Mouse (Mus musculus) gastrocnemius, adult 2 months (tissue): Measurements from ENCODE around the gene Cirbp. TPM values are rescaled to one million over a fixed set of nuclear protein-coding genes. Genes with fewer than 3 reads are reported as not detected.

Experiments used
- DNase-seq: peaks from one replicate; pipeline ENCODE4 v3.0.0; 2022
- H3K27ac ChIP-seq: fragments of 200-600 bp; 2 replicates; pipeline ENCODE4 v1.8.1; 2022; ENCODE audit warnings: mild to moderate bottlenecking
- H3K4me3 ChIP-seq: fragments of 200-600 bp; 2 replicates; pipeline ENCODE4 v1.8.1; 2022; ENCODE audit warnings: mild to moderate bottlenecking, moderate library complexity
- CTCF ChIP-seq: fragments of 200-600 bp; IDR thresholded peaks from 2 replicates; pipeline ENCODE4 v1.8.1; 2022; ENCODE audit warnings: antibody characterized with exemption, mild to moderate bottlenecking, moderate library complexity
- intact Hi-C: fragments of 180-260 bp; cut with DNase I; formaldehyde crosslinking; loops from one replicate; pipeline ENCODE4 v1.15.1; 2025
- long read RNA-seq, 2 experiments: library from polyadenylated mRNA; stranded (forward); transcript quantifications; one replicate each; pipeline ENCODE4 v2.0.0; 2021
- total RNA-seq, 2 experiments: library from RNA; stranded (reverse); gene quantifications; 2 replicates each; pipeline ENCODE4 v1.2.3; 2021

Cirbp gene
- 10 to 100 TPM; 22.1 to 30.7 TPM for total RNA-seq
- long read RNA-seq, experiment 1, transcript Cirbp-202 (7 exons, 1,321 nt): major isoform, 23 of 31 reads
- long read RNA-seq, experiment 1, partial matches to known transcripts: 0 of 31 reads
- long read RNA-seq, experiment 1, other reads (novel, unspliced or antisense): 5 of 31 reads
- long read RNA-seq, experiment 2, transcript Cirbp-202 (7 exons, 1,321 nt): major isoform, 42 of 59 reads
- long read RNA-seq, experiment 2, partial matches to known transcripts: 2 of 59 reads
- long read RNA-seq, experiment 2, other reads (novel, unspliced or antisense): 13 of 59 reads

DNA sequence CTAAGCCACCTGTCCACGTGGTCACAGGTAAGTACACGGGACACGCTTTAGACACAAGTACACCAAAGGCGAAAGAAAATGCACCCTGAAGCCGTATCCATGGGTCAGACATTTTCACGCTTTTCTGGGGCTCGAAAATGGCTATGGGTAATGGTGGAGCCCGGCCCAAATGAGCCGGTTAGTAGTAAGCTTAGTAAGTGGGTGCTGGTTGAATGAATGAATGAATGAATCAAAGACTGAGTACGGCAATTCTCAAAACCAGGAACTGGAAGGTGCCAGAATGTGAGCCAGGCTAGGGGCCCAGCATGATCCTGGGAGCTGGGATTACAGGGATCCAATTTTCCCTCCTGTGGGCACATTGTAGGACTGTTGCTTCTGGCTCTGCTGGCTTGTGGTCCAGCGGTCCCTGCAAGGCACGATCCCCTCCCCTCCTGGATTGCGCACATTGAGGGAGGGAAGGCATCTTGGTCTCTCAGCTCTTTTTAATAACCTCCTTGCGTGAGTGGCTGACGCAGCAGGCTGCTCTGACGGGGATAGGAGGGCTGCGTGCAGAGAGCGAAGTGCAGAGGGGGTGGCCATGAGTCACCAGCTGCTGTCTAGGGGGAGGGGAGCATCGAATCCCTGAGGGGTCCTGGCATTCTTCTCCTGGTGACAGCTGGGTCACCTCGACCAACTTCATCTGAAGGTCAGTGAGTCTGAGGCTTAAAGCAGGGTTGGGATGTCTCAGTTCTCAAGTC, at the start of gene Cirbp:
Cirbp (plus strand) TSS at position 594 of the 737 bp plus-strand sequence.
- H3K4me3 ChIP-seq: peak within 1 kb of the TSS; percentile 70
- intact Hi-C loops: loop anchor here (1.0 to 2.0 kb wide), 2 partner anchors 20 to 181 kb away; partner anchors contain the start of gene Tmem259
- TF ChIP-seq CTCF: no peak
- peak within 1 kb of the TSS; percentile 99 for H3K27ac ChIP-seq
- DNase-seq: no peak

DNA sequence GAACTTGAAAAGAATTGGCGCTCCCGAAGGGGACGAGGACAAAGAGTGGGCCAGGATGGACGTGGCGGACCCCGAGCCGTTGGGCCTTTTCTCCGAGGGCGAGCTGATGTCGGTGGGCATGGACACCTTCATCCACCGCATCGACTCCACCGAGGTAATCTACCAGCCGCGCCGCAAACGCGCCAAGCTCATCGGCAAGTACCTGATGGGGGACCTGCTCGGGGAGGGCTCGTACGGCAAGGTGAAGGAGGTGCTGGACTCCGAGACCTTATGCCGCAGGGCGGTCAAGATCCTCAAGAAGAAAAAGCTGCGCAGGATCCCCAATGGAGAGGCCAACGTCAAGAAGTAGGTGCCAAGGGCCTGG, 49.2 kb upstream of the Cirbp start:
- DNase-seq: peak; percentile 56
- Histone ChIP-seq H3K27ac (peak overlapping the region; percentile 96), H3K4me3 (peak overlapping the region; percentile 100)
- intact Hi-C loops: no loop called here
- TF ChIP-seq CTCF: no peak

DNA sequence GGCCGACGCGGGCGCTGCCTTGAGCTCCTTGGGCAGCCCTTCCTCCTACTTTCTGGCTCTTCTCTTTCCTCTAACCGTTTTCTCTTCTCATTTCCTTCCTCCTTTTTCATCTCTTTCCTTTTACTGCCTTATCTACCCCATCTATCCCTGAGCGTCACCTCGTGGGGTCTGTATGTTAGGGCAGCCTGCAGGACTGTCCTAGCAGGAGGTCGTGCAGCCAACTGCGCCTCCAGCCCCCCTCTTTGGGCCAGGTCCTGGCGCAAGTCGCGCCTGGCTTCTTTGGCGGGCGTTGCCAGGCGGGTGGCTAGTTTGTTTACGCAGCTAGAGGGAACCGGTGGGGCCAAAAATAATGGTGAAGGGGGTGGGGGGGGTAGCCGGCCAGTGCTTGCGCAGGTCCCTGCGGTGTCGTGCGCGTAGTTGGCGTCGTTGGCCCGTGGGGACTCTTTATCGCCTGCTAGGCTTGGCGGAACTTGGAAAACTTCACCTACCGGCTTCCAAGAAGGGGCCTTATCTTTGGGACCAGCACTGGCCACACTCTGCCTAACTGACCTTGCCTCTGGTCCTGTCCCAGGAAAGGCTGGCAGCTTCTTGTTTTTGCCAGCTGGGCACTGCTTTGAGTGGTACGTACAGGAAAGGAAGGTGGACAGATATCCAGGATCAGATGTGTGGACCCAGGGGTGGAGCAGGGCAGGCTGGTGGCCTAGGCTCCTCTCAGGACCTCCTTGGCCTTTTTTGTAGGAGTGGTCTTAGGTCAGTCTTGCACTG, 48.7 kb upstream of the Cirbp start:
- peak; percentile 91 for DNase-seq
- peak overlapping the region; percentile 96 for H3K27ac ChIP-seq
- intact Hi-C loops: no loop called here
- peak overlapping the region; percentile 100 for H3K4me3 ChIP-seq
- peak; percentile 34 for TF ChIP-seq CTCF

DNA sequence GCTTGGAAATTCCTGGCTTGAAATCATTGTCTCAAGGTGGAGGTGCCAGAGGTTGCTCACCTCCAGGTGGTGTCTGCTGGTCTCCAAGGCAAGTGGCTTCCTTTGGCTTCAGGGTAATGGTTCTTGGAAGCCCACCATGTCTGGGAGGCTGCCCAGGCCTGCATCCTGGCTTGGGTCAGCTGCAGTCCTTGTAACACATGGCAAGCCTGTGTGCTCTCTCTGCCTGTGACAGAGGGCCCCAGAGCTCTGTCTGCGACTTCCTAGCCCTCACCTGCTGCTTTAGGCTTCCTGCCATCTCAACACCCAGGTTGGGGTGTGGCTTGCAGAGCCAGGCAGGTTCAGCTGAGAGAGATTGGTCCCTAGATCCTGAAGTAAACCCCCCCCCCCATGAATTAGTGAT, 48.0 kb upstream of the Cirbp start:
- Histone ChIP-seq H3K27ac (peak overlapping the region; percentile 96), H3K4me3 (peak overlapping the region; percentile 100)
- TF ChIP-seq CTCF: no peak
- no peak for DNase-seq
- intact Hi-C loops: loop anchor here (2.0 kb wide), 1 partner anchor 21 kb away; the partner anchor contains the start of gene Atp5d

- Histone ChIP-seq H3K27ac (peak overlapping the region; percentile 96), H3K4me3 (peak overlapping the region; percentile 100)
- no peak for TF ChIP-seq CTCF
- intact Hi-C loops: loop anchor here (2.0 kb wide), 1 partner anchor 20 kb away; the partner anchor contains the start of gene Atp5d
- no peak for DNase-seq
Measured at GRCm38 (mm10) chr10:80118552-80118951, 47.2 kb upstream of the Cirbp start.

DNA sequence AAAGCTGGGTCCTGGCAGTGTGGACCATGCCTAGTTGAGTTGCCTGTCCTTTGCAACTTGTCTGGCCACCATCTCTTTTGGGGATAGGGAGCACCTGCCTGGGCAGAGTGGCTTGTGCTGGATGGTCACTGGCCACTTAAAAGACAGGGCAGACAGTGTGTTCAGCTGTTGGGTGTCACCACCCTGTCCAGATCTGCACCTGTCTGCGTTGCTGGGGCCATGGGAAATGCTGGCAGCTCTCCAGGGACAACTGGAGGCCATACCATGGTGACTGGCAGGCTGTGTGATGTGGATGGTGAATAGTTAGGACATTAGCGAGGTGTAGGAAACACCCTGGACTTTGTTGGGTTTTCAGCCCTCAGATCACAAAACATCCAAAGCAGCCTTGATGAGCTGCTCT, 45.6 kb upstream of the Cirbp start:
- DNase-seq: peak; percentile 79
- Histone ChIP-seq H3K27ac (peak overlapping the region; percentile 96), H3K4me3 (peak overlapping the region; percentile 100)
- TF ChIP-seq CTCF: no peak
- intact Hi-C loops: no loop called here

DNA sequence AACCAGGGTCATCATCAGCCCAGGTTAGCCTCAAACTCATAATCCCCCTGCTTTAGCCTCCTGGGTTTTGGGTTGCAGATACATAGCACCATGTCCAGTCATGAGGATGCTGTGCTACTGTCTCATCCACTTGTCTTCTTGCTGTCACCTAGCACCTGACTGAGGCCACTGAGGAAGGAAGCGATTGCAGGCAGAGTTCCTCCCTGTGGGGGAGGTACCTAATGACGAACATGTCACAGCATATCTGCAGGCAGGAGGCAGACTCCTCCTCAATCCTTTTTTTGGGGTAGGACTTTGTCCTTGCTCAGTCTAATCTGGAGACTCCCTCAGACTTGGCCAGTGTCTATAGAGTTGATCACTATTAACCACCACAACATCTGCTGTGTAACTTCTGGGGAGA, 44.1 kb upstream of the Cirbp start:
- Histone ChIP-seq H3K27ac (0 out of 2 replicates have a peak overlapping the region, but pooled peaks have one; percentile 12), H3K4me3 (no peak overlapping the region)
- TF ChIP-seq CTCF: no peak
- intact Hi-C loops: no loop called here
- DNase-seq: peak; percentile 13

DNA sequence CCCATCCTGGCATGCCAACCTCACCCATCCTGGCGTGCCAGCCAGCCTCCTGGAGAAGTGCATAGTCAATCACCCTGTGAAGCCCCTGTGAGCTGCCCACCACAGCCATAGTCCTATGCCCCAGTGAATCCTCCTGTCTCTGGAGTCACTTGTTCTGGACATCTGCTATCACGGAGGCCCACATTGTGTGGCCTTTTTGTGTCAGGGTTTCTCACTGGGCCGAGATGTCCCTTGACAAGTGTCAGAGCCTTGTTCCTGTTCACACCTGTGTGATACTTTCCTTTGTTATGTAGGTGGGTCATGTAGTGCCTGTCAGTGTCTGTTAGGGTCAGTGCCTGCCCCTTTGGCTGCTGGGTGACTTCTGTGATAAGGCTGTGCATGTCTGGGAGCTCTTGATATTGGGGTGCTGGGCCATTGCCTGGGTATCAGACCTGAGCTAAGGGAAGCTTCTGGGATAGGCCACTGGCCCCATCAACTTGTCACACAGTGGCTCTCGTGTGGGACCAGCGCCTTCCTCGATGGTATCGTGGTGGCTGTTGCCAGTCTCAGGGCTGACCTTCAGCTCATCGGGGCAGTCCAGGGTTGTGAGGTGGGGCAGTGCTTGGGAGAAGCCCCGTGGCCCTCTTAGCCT, 41.7 kb upstream of the Cirbp start:
- Histone ChIP-seq H3K4me3 (no peak overlapping the region), H3K27ac (no peak overlapping the region)
- DNase-seq: peak; percentile 18
- intact Hi-C loops: no loop called here
- no peak for TF ChIP-seq CTCF

GRCm38 (mm10) chr10:80127920-80128319, 37.9 kb upstream of the Cirbp start:
- intact Hi-C loops: no loop called here
- Histone ChIP-seq H3K4me3 (no peak overlapping the region), H3K27ac (no peak overlapping the region)
- TF ChIP-seq CTCF: no peak
- DNase-seq: peak; percentile 17

DNA sequence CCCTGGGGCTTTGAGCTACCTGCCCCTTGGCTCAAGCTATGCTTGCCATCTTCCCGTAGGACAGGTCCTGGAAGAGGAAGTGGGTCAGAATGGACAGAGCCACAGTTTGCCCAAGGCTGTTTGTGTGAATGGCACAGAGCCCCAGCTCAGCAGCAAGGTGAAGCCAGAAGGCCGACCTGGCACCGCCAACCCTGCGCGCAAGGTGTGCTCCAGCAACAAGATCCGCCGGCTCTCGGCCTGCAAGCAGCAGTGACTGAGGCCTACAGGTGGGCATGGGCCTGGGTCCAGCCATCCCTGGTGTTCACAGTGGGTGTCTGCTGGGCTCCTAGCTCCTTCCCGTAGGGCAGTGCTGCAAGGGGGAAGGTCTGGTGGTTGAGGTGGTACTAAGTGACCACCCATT, 35.9 kb upstream of the Cirbp start:
- peak; percentile 20 for DNase-seq
- intact Hi-C loops: loop anchor here (5.0 kb wide), 1 partner anchor 98 kb away; no protein-coding TSS in a partner anchor
- H3K4me3 ChIP-seq: no peak overlapping the region
- TF ChIP-seq CTCF: no peak
- H3K27ac ChIP-seq: no peak overlapping the region

- no peak overlapping the region for H3K27ac ChIP-seq
- H3K4me3 ChIP-seq: no peak overlapping the region
- intact Hi-C loops: loop anchor here (5.0 kb wide), 1 partner anchor 98 kb away; no protein-coding TSS in a partner anchor
- peak; percentile 13 for DNase-seq
- TF ChIP-seq CTCF: no peak
Measured at GRCm38 (mm10) chr10:80130403-80131031, 35.3 kb upstream of the Cirbp start.
